Mouse (Mus musculus) lung, postnatal 36 days (tissue): ENCODE data around the gene Lta.

Experiments used
- DNase-seq: peaks from one replicate; pipeline ENCODE4 v3.0.0; 2022; ENCODE audit warnings: mixed read lengths

Lta gene

DNA sequence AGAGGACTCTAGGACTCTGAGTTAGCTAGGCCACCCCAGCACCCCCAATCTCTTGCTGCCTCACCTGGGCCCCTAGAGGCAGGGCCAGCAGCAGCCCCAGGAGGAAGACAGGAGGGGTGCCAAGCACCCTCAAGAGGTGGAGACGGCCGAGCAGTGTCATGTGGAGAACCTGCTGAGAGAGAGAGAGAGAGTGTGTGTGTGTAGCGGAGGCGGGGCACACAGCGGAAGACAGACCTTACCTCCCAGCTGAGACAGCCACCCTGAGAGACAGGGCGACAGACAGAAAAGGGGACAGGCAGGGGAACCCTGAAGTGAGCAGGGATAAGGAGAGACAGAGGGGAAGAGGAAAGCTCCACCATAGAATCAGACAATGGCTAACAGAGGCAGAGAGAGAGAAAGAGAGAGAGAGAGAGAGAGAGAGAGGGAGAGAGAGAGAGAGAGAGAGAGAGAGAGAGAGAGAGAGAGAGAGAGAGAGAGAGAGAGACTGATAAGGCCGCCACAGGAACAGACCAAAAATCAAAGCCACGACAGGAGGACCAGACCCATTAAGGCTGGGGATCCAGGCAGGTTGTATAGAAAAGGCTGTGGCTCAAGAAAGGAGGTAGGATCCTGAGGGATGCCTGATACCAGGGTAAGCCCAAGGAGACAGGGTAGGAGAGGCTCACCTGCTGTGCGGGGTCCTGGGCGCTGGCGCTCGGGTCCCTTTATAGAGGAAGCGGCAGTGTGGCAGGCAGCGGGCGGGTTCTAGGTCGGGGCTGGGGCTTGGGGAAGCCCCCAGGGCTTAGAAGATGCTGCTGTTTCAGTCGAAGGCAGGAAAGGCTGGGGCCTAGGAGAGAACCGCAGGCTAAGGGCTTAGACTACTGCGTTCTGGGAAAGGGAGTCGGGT, at the start of gene Lta:
Gene Lta (minus strand): TSS at position 858 of the 886 bp plus-strand sequence.
- peak; percentile 45 for DNase-seq

- peak; percentile 84 for DNase-seq
These were observed 49.3 kb upstream of the Lta start for GRCm38 (mm10) chr17:35254241-35255098.

- DNase-seq = no peak
These were observed 48.3 kb upstream of the Lta start for GRCm38 (mm10) chr17:35253293-35254093.

DNA sequence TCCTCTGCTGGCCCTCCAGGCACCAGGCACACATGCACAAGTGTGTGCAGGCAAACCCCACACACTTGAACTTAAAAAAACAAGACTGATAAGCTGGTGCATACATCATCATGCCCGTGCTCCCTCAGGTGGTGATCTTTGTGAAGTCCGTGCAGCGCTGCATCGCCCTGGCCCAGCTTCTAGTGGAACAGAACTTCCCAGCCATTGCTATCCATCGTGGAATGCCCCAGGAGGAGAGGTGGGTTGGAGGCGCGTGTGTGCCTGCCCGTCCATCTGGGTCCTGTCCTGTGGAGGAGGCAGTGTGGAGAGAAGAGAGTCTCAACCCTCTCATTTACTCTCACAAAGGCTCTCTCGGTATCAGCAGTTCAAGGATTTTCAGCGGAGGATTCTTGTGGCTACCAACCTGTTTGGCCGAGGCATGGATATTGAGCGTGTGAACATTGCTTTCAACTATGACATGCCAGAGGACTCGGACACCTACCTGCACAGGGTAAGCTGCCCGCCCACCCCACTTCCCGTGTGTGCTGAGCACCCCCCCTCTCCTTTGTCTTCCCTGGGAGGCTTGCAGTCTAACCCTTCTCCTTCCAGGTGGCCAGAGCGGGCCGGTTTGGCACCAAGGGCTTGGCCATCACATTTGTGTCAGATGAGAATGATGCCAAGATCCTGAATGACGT, 47.6 kb upstream of the Lta start:
- DNase-seq = no peak

- no peak for DNase-seq
These were observed 46.8 kb upstream of the Lta start for GRCm38 (mm10) chr17:35251981-35252380.

DNA sequence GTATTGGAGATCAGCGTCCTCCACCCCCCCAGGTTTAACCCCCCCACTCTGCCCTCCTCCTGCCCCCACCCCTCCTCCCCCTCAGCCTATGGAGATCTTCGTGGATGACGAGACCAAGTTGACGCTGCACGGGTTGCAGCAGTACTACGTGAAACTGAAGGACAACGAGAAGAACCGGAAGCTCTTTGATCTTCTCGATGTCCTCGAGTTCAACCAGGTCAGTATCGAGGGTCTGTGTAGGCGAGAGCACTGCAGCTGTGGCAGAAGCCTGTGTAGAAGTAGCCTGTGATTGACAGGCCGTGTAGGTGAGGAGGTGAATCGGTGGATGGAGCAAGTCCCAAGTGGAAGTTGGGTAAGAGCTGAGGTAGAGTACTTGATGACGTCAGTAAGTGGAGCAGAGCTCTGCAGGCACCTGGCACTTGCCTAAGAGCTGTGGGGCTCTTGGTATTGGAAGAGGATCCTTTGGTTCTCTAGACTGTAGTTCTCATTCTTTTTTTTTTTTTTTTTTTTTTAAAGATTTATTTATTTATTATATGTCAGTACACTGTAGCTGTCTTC, 46.1 kb upstream of the Lta start:
- DNase-seq = peak; percentile 90

DNA sequence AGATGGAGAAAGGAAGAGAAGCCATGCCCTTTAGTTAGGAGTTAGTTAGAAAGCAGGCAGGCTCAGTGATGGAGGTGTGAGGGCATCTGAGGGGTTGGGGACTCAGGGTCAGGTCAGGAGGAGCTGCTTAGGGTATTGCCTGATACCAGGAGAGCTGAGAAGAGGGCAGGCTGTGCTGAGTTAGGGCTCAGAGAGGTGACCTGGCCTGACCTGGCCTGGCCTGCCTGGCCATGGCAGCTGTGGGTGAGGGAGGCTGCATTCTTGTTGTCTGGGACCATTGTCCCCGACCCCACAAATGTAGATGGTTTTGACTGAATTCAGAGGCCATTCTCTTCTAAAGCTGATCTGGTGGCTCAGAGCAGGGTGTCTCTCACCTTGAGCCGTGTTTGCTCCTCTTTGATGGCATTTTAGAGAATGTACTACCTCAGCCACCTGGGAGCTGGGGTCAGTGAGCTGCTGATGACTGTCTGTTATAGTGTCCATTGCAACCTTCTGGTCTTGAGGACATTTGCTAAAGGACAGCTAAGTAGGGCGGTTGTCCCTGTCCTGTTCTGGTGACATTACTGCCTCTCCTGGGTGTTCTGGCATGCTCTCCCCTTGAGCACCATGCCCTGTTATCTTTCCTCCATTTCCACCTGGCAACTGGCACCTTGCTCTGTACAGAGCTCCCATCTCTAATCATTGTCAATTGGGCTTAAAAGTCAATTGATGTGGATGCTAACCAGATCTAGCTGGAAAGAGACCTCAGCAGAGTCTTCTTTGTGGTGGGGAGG, 45.4 kb upstream of the Lta start:
- no peak for DNase-seq

- DNase-seq = no peak
These were observed 44.5 kb upstream of the Lta start for GRCm38 (mm10) chr17:35249451-35250197.

DNA sequence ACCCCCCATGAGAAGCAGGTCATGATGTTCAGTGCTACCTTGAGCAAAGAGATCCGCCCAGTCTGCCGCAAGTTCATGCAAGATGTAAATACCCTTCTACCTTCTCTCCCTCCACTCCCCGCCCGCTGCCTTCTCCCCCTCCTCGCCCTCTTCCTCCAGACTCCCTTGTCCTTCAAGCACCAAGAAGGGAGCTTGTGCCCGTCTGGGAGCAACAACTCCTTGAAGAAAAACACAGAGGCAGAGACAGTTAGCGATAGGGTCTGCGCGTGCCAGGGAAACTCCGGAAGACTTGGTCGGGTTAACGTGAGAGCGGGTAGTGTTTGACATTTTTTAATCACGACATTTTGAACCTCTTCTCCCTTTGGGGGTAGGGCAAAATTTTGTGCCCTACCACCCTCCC, 43.8 kb upstream of the Lta start:
- no peak for DNase-seq

DNA sequence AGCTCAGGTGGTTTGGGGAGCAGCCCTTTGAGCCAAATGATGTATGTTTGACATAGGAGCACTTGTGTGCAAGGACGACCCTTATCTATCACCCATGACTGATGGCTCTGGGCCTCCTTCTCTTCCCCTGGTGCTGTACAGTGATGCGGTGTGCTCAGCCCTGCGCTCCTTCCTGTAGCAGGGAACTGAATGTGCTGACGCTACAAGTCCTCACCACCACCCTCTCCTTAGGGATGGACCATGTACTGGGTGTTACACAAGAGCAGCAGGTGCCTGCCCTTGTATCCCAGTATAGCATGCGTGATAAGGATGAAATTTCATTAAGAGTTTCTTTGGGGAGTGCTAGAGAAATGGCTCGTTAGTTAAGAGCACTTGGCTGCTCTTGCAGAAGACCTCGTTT, 42.0 kb upstream of the Lta start:
- DNase-seq = no peak

GRCm38 (mm10) chr17:35245731-35246623, 40.8 kb upstream of the Lta start:
- peak; percentile 54 for DNase-seq

- DNase-seq = no peak
These were observed 39.8 kb upstream of the Lta start for GRCm38 (mm10) chr17:35244999-35245398.

DNA sequence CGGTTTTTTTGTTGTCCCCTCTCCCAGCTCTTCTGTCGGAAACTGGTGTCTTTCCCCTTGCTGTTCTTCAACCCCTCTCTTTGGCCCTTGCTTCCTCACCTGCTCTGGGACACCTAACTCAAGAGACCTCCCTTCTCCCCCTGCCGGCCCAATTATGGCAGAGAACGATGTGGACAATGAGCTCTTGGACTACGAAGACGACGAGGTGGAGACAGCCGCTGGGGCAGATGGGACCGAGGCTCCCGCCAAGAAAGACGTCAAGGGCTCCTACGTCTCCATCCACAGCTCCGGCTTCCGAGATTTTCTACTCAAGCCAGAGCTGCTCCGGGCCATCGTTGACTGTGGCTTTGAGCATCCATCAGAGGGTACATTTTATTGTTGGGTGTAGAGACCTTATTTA, 37.9 kb upstream of the Lta start:
- peak; percentile 51 for DNase-seq

- peak; percentile 73 for DNase-seq
These were observed 37.1 kb upstream of the Lta start for GRCm38 (mm10) chr17:35242015-35242941.

- DNase-seq = peak; percentile 95
These were observed 36.3 kb upstream of the Lta start, which contains the start of gene Ddx39b for GRCm38 (mm10) chr17:35241305-35242014. Ddx39b (plus strand) TSS chr17:35241746.

GRCm38 (mm10) chr17:35240384-35241304, 35.5 kb upstream of the Lta start:
- DNase-seq = no peak
